ENCODE assay signal across 7 mouse cellular contexts in genomic region chr15:81399638-81400315, GRCm38 (mm10). TPM values are rescaled to one million over a fixed set of nuclear protein-coding genes. Genes with fewer than 3 reads are reported as not detected.
A peak's percentile ranks its signal among the peaks of the same experiment; 100 is the strongest.
DNase-seq lines count a peak whose midpoint lies in the region; ATAC-seq lines count a peak whose summit lies in the region.

TSS of gene St13 (minus strand) at chr15:81400077.
TSS of gene Xpnpep3 (plus strand) at chr15:81400138.

- H3K4me2 ChIP-seq in embryonic facial prominence, embryonic 11.5 days (ENCODE audit: low read depth, low read length): peak within 1 kb of the TSS; percentile 56
- peak within 1 kb of the TSS; percentile 71 for H3K4me2 ChIP-seq in limb, embryonic 11.5 days (ENCODE audit: low read depth, severe bottlenecking)
- peak within 1 kb of the TSS; percentile 71 for H3K4me2 ChIP-seq in midbrain, embryonic 14.5 days (ENCODE audit: low read length)

- H3K36me3 ChIP-seq in embryonic facial prominence, embryonic 11.5 days (replicated peaks; ENCODE audit: control insufficient read depth, insufficient read depth, low read depth, low read length): no peaks in the 10 kb centered on the region
- no peaks in the 10 kb centered on the region for H3K36me3 ChIP-seq in limb, embryonic 11.5 days (ENCODE audit: control insufficient read depth, insufficient read depth, low read length)
- 0 out of 2 replicates have a peak, but pooled peaks cover 2% of the 10 kb centered on the region for H3K36me3 ChIP-seq in midbrain, embryonic 14.5 days (ENCODE audit: control insufficient read depth, insufficient read depth, low read length)

- H3K4me1 ChIP-seq in embryonic facial prominence, embryonic 11.5 days (ENCODE audit: control insufficient read depth, insufficient read depth, low read length): no peaks in the 10 kb centered on the region
- no peaks in the 10 kb centered on the region for H3K4me1 ChIP-seq in limb, embryonic 11.5 days (ENCODE audit: control insufficient read depth, insufficient read depth, low read length)
- H3K4me1 ChIP-seq in midbrain, embryonic 14.5 days (ENCODE audit: control insufficient read depth, insufficient read depth, low read length): peaks cover 25% of the 10 kb centered on the region

- peak; percentile 99 for DNase-seq in adrenal gland, postnatal 14 days
- DNase-seq in embryonic facial prominence, embryonic 11.5 days (ENCODE audit: low spot score): peak; percentile 96
- peak; percentile 100 for DNase-seq in heart, adult 11 months
- DNase-seq in kidney, adult 18-20 months: peak; percentile 99
- DNase-seq in limb, embryonic 11.5 days (ENCODE audit: low spot score): peak; percentile 99
- DNase-seq in midbrain, embryonic 14.5 days: peak; percentile 98
- peak; percentile 95 to 97 for DNase-seq in spleen, adult 18-20 months

- peak within 1 kb of the TSS; percentile 75 for H3K9ac ChIP-seq in embryonic facial prominence, embryonic 11.5 days (replicated peaks; ENCODE audit: low read length)
- peak within 1 kb of the TSS; percentile 91 for H3K9ac ChIP-seq in limb, embryonic 11.5 days (ENCODE audit: low read length)
- H3K9ac ChIP-seq in midbrain, embryonic 14.5 days (replicated peaks; ENCODE audit: low read length): peak within 1 kb of the TSS; percentile 94

- peak within 1 kb of the TSS; percentile 47 for H3K27ac ChIP-seq in embryonic facial prominence, embryonic 11.5 days (replicated peaks; ENCODE audit: low read depth, low read length)
- H3K27ac ChIP-seq in limb, embryonic 11.5 days (replicated peaks; ENCODE audit: low read depth, low read length): peak within 1 kb of the TSS; percentile 66
- peak within 1 kb of the TSS; percentile 93 for H3K27ac ChIP-seq in midbrain, embryonic 14.5 days (replicated peaks; ENCODE audit: low read depth, low read length)

- H3K9me3 ChIP-seq in embryonic facial prominence, embryonic 11.5 days (replicated peaks; ENCODE audit: control insufficient read depth, low read length): no peaks in the 10 kb centered on the region
- no peaks in the 10 kb centered on the region for H3K9me3 ChIP-seq in limb, embryonic 11.5 days (ENCODE audit: control insufficient read depth, low read length)
- H3K9me3 ChIP-seq in midbrain, embryonic 14.5 days (ENCODE audit: control insufficient read depth, low read length): no peaks in the 10 kb centered on the region

- under 1% methylated on average over 50 of the region's 50 CpGs for WGBS in embryonic facial prominence, embryonic 11.5 days
- under 1% methylated on average over 50 of the region's 50 CpGs for WGBS in limb, embryonic 11.5 days
- WGBS in midbrain, embryonic 14.5 days: under 1% methylated on average over 50 of the region's 50 CpGs

- no peaks in the 10 kb centered on the region for H3K27me3 ChIP-seq in embryonic facial prominence, embryonic 11.5 days (ENCODE audit: control insufficient read depth, insufficient read depth, low read length)
- H3K27me3 ChIP-seq in limb, embryonic 11.5 days (ENCODE audit: control insufficient read depth, insufficient read depth, low read length): no peaks in the 10 kb centered on the region
- no peaks in the 10 kb centered on the region for H3K27me3 ChIP-seq in midbrain, embryonic 14.5 days (ENCODE audit: control insufficient read depth, insufficient read depth, low read length)

- ATAC-seq in embryonic facial prominence, embryonic 11.5 days (replicated peaks; ENCODE audit: insufficient number of reproducible peaks, low FRiP score, low TSS enrichment, low read depth): peak; percentile 99
- peak; percentile 99 for ATAC-seq in limb, embryonic 11.5 days (ENCODE audit: insufficient number of reproducible peaks, low FRiP score, low TSS enrichment, low read depth)
- ATAC-seq in midbrain, embryonic 14.5 days (ENCODE audit: low FRiP score, low TSS enrichment): peak; percentile 98

- peak within 1 kb of the TSS; percentile 70 for H3K4me3 ChIP-seq in embryonic facial prominence, embryonic 11.5 days (ENCODE audit: low read depth, low read length)
- H3K4me3 ChIP-seq in limb, embryonic 11.5 days (ENCODE audit: low read depth, low read length): peak within 1 kb of the TSS; percentile 93
- H3K4me3 ChIP-seq in midbrain, embryonic 14.5 days (replicated peaks; ENCODE audit: low read depth, low read length): peak within 1 kb of the TSS; percentile 91

RNA-seq across cellular contexts. Expression of gene St13, which starts in this region (rescaled TPM):
- 256 and 303 TPM in 2 replicates for total RNA-seq in adrenal gland, postnatal 14 days (2021)
- polyA plus RNA-seq in embryonic facial prominence, embryonic 11.5 days (2014; fragmentation: Nextera tagmentation; extraction: Ambion mirVana): 203 and 220 TPM in 2 replicates
- 209 and 211 TPM in 2 replicates for polyA plus RNA-seq in limb, embryonic 11.5 days (2014; fragmentation: Nextera tagmentation; extraction: Ambion mirVana)
- polyA plus RNA-seq in midbrain, embryonic 14.5 days (2014; fragmentation: Nextera tagmentation; extraction: Ambion mirVana): 176 and 179 TPM in 2 replicates

RNA-seq across cellular contexts. Expression of gene Xpnpep3, which starts in this region (rescaled TPM):
- 21.6 and 29.2 TPM in 2 replicates for total RNA-seq in adrenal gland, postnatal 14 days (2021)
- polyA plus RNA-seq in embryonic facial prominence, embryonic 11.5 days (2014; fragmentation: Nextera tagmentation; extraction: Ambion mirVana): 5.7 and 7.6 TPM in 2 replicates
- 8.6 and 8.7 TPM in 2 replicates for polyA plus RNA-seq in limb, embryonic 11.5 days (2014; fragmentation: Nextera tagmentation; extraction: Ambion mirVana)
- 3.9 and 6.6 TPM in 2 replicates for polyA plus RNA-seq in midbrain, embryonic 14.5 days (2014; fragmentation: Nextera tagmentation; extraction: Ambion mirVana)

Comparison
In these comparisons a context has a peak if more than half of its experiments do, and no peak if none do; other contexts are left out.
1. Peak in every context shown above with its lines: DNase-seq, ATAC-seq, H3K4me3 ChIP-seq and H3K27ac ChIP-seq.